Mouse (Mus musculus) forebrain, embryonic 11.5 days (tissue): ENCODE results near the gene Add3. TPM values are rescaled to one million over a fixed set of nuclear protein-coding genes. Genes with fewer than 3 reads are reported as not detected.

Experiments used
- ATAC-seq: fragments of 200-750 bp; cut with Nextera tagmentation; replicated peaks from 2 replicates; pipeline ENCODE4 v1.8.0; 2017; ENCODE audit warnings: moderate TSS enrichment; ENCODE audit not compliant: low FRiP score
- DNase-seq: peaks from one replicate; pipeline ENCODE4 v3.0.0-alpha.2; 2017; ENCODE audit warnings: low spot score
- H3K27ac ChIP-seq: fragments of 300-500 bp; sonication (generic); 2 replicates; pipeline ENCODE4 v1.5.1; 2014; ENCODE audit warnings: low read depth, low read length
- H3K27me3 ChIP-seq: fragments of 300-500 bp; sonication (generic); 2 replicates; pipeline ENCODE4 v1.6.1; 2014; ENCODE audit warnings: mild to moderate bottlenecking, low read length, mixed read lengths; ENCODE audit not compliant: control insufficient read depth, insufficient read depth
- H3K36me3 ChIP-seq: fragments of 300-500 bp; sonication (generic); 2 replicates; pipeline ENCODE4 v1.6.1; 2014; ENCODE audit warnings: mild to moderate bottlenecking, low read length, moderate library complexity, mixed read lengths; ENCODE audit not compliant: control insufficient read depth, insufficient read depth
- H3K4me1 ChIP-seq: fragments of 300-500 bp; sonication (generic); replicated peaks from 2 replicates; pipeline ENCODE4 v1.6.1; 2014; ENCODE audit warnings: low read length, mixed read lengths; ENCODE audit not compliant: control insufficient read depth, insufficient read depth
- H3K4me2 ChIP-seq: fragments of 300-500 bp; sonication (generic); 2 replicates; pipeline ENCODE4 v1.6.1; 2014; ENCODE audit warnings: low read depth, mild to moderate bottlenecking, low read length, moderate library complexity, mixed read lengths; ENCODE audit not compliant: severe bottlenecking
- H3K4me3 ChIP-seq: fragments of 300-500 bp; sonication (generic); 2 replicates; pipeline ENCODE4 v1.5.1; 2014; ENCODE audit warnings: low read depth, low read length
- H3K9ac ChIP-seq: fragments of 300-500 bp; sonication (generic); 2 replicates; pipeline ENCODE4 v1.6.1; 2014; ENCODE audit warnings: low read length
- H3K9me3 ChIP-seq: fragments of 300-500 bp; sonication (generic); 2 replicates; pipeline ENCODE4 v1.6.1; 2016; ENCODE audit warnings: low read length, mixed read lengths; ENCODE audit not compliant: control insufficient read depth
- WGBS: fragments of 180-500 bp; shearing (Covaris S2); extraction: QIAGEN DNeasy Blood & Tissue Kit; methylation state at CpG from one replicate; pipeline ENCODE4 v1.1.7; 2014; 5-methylcytosine and 5-hydroxymethylcytosine counted together
- polyA plus RNA-seq: library from polyadenylated mRNA; unstranded; fragments of >200 nt; fragmentation: Nextera tagmentation; extraction: Ambion mirVana; gene quantifications from 2 replicates; pipeline ENCODE4 v1.2.1, GENCODE M21; 2014

Gene Add3
- polyA plus RNA-seq: 59.3 and 61.5 TPM in 2 replicates

GRCm38 (mm10) chr19:53140044-53140803 lies at the start of gene Add3:
TSS of gene Add3 (plus strand) at chr19:53140443.
- peaks cover 8% of the 10 kb centered on the region; the same call in 1 of the 2 replicates for H3K4me1 ChIP-seq
- no peak within 1 kb of the TSS; the same call in 1 of the 2 replicates for H3K27ac ChIP-seq
- ATAC-seq: no peak
- H3K9me3 ChIP-seq: no peaks in the 10 kb centered on the region
- peak; percentile 68 for DNase-seq
- WGBS: 6% methylated on average over 23 of the region's 24 CpGs
- peak within 1 kb of the TSS; percentile 88 for H3K4me2 ChIP-seq
- peaks cover 11% of the 10 kb centered on the region; the same call in 1 of the 2 replicates for H3K27me3 ChIP-seq
- H3K36me3 ChIP-seq: no peaks in the 10 kb centered on the region
- peak within 1 kb of the TSS; percentile 89 for H3K4me3 ChIP-seq
- peak within 1 kb of the TSS; percentile 62 for H3K9ac ChIP-seq

- Histone ChIP-seq H3K4me2 (no peak overlapping the region), H3K27ac (no peak overlapping the region), H3K27me3 (no peaks in the 10 kb centered on the region), H3K9ac (no peak overlapping the region), H3K9me3 (no peaks in the 10 kb centered on the region), H3K4me1 (peaks cover 10% of the 10 kb centered on the region; the same call in 1 of the 2 replicates), H3K36me3 (no peaks in the 10 kb centered on the region), H3K4me3 (no peak overlapping the region)
- DNase-seq: no peak
- WGBS: 92% methylated on average over 5 of the region's 5 CpGs
- ATAC-seq: no peak
Observed at GRCm38 (mm10) chr19:53090677-53091076, 49.6 kb upstream of the Add3 start.

- no peaks in the 10 kb centered on the region for H3K36me3 ChIP-seq
- H3K4me2 ChIP-seq: no peak overlapping the region
- peaks cover 6% of the 10 kb centered on the region; the same call in 1 of the 2 replicates for H3K4me1 ChIP-seq
- no peak for ATAC-seq
- DNase-seq: no peak
- H3K9me3 ChIP-seq: no peaks in the 10 kb centered on the region
- 50% methylated on average over 6 of the region's 6 CpGs for WGBS
- no peak overlapping the region for H3K27ac ChIP-seq
- no peak overlapping the region for H3K4me3 ChIP-seq
- H3K9ac ChIP-seq: no peak overlapping the region
- no peaks in the 10 kb centered on the region for H3K27me3 ChIP-seq
Observed at GRCm38 (mm10) chr19:53092251-53092650, 48.0 kb upstream of the Add3 start.

- WGBS: 84% methylated on average over 3 of the region's 3 CpGs
- H3K27ac ChIP-seq: no peak overlapping the region
- no peak overlapping the region for H3K4me3 ChIP-seq
- H3K4me2 ChIP-seq: no peak overlapping the region
- H3K9me3 ChIP-seq: no peaks in the 10 kb centered on the region
- H3K27me3 ChIP-seq: no peaks in the 10 kb centered on the region
- H3K9ac ChIP-seq: no peak overlapping the region
- no peak for ATAC-seq
- no peak for DNase-seq
- no peaks in the 10 kb centered on the region for H3K36me3 ChIP-seq
- H3K4me1 ChIP-seq: peaks cover 5% of the 10 kb centered on the region; the same call in 1 of the 2 replicates
Observed at GRCm38 (mm10) chr19:53093294-53093693, 46.9 kb upstream of the Add3 start.

GRCm38 (mm10) chr19:53094684-53095083 lies 45.6 kb upstream of the Add3 start:
- H3K9ac ChIP-seq: no peak overlapping the region
- no peaks in the 10 kb centered on the region for H3K36me3 ChIP-seq
- no peak overlapping the region for H3K4me3 ChIP-seq
- H3K9me3 ChIP-seq: no peaks in the 10 kb centered on the region
- no peak for DNase-seq
- no peak for ATAC-seq
- peaks cover 5% of the 10 kb centered on the region; the same call in 1 of the 2 replicates for H3K4me1 ChIP-seq
- no peak overlapping the region for H3K27ac ChIP-seq
- no peak overlapping the region for H3K4me2 ChIP-seq
- H3K27me3 ChIP-seq: no peaks in the 10 kb centered on the region
- WGBS: 91% methylated on average over 4 of the region's 4 CpGs

GRCm38 (mm10) chr19:53101374-53102300 lies 38.6 kb upstream of the Add3 start:
- Histone ChIP-seq H3K9ac (no peak overlapping the region), H3K4me1 (peaks cover 3% of the 10 kb centered on the region; the same call in 1 of the 2 replicates), H3K4me2 (no peak overlapping the region), H3K36me3 (no peaks in the 10 kb centered on the region), H3K4me3 (no peak overlapping the region), H3K27me3 (no peaks in the 10 kb centered on the region), H3K9me3 (no peaks in the 10 kb centered on the region), H3K27ac (no peak overlapping the region)
- ATAC-seq (no peak), DNase-seq (no peak)
- 74% methylated on average over 12 of the region's 12 CpGs for WGBS

GRCm38 (mm10) chr19:53105374-53106090 lies 34.7 kb upstream of the Add3 start:
- 0 out of 2 replicates have a peak overlapping the region, but pooled peaks have one; percentile 6 for H3K9ac ChIP-seq
- 48% methylated on average over 26 of the region's 26 CpGs for WGBS
- peak overlapping the region; percentile 22; the same call in 1 of the 2 replicates for H3K4me2 ChIP-seq
- peaks cover 3% of the 10 kb centered on the region; the same call in 1 of the 2 replicates for H3K4me1 ChIP-seq
- no peak overlapping the region for H3K4me3 ChIP-seq
- peak; percentile 82 for DNase-seq
- H3K27me3 ChIP-seq: no peaks in the 10 kb centered on the region
- no peaks in the 10 kb centered on the region for H3K36me3 ChIP-seq
- no peak overlapping the region for H3K27ac ChIP-seq
- no peaks in the 10 kb centered on the region for H3K9me3 ChIP-seq
- ATAC-seq: peak; percentile 71

- ATAC-seq (no peak), DNase-seq (no peak)
- Histone ChIP-seq H3K27me3 (no peaks in the 10 kb centered on the region), H3K4me3 (no peak overlapping the region), H3K4me2 (no peak overlapping the region), H3K9ac (no peak overlapping the region), H3K9me3 (no peaks in the 10 kb centered on the region), H3K4me1 (peaks cover 3% of the 10 kb centered on the region), H3K27ac (no peak overlapping the region), H3K36me3 (no peaks in the 10 kb centered on the region)
- 85% methylated on average over 7 of the region's 7 CpGs for WGBS
Observed at GRCm38 (mm10) chr19:53106952-53107351, 33.3 kb upstream of the Add3 start.
